Mouse (Mus musculus) naive thymus-derived CD4-positive, alpha-beta T cell, adult 2 months (primary cell): ENCODE results near the gene Eml5.

Experiments
- DNase-seq: peaks from one replicate; pipeline ENCODE4 v3.0.0-alpha.2; 2011; ENCODE audit warnings: low read depth

Gene Eml5

DNA sequence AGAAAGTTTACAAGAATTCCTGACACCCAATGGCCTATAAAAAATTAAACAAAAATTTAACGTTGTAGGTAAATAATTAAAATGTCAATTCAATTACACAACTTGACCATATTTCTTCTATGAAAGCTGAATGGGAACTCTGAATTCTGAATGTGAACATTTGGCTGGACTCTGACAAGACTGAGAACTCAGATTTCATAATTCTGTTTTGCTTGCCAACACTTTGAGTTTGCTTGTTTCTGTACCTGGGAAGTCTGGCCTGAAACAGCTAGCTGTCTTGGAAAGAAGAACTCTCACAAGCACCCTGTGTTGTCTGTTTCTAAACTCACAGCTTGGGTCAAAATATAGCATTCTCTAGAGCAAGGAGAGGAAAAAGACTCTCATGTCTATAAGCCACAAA lies 67.4 kb downstream of the Eml5 start:
- no peak for DNase-seq

DNA sequence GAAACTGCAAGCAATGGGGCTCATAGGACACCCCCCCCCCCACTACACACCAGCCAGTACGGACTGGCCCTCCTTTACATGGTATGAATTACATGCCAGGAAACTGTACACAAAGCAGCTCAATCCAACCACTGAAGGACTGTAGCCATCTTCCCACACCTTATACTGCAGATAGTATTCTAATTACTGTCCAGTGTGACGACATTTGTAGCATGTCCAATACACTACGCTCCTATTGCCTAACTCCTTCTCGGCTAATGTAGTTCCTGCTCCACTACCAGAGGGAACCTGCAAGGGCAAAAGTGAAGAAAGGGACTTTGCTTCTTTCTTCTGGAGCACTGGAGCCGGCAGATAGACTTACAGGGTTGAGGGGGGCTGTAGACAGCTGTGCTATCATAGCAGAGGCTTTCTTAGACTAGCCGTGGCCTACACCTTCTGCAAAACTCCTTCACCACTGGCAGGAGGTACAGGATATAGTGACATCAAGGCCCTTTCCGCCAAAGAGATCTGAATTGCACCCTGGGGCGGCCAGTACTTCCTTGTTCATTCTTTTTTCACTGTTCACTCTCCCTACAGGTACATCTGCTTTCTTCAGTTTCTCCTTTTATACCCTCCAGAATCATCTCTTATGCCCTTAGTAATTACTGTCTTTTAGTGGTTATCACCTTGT lies 68.2 kb downstream of the Eml5 start:
- DNase-seq: no peak

DNA sequence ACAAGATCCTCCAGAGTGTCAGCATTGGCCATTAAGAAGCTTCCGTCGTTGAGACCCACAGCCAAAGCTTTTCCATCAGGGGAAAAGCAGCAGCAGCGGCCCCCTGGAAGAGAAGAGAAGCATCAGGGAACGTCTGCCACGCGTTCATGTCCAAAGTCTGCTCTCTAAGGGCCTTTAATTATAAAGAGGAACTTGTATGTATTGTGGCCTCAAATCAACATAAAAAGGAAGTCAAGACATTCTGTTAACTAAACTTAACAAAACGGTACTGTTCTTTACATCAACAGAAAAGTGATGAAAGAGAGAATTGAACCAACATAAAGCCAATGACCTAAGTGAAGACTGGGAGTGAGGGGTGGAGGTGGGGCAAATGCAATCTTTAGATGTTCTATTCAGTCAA lies 70.2 kb downstream of the Eml5 start:
- DNase-seq: no peak

DNA sequence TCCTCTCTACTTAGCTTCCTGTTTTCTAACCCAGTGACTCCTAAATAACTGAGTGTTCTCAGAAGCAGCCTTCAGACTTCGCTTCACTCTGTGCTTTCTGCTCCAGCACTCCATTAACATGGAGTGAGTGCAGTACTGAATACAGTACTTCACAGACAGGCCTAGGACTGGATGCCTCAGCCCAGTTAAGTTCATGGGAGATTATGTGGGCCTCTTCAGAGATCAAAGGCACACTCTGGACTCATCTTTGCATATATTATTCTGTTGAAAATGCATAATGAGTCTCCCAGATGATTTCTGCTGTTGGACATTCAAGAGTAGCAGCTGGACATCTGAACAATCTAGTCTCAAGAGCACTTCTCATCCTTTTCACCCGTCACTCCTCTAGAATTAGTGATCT lies 80.5 kb downstream of the Eml5 start:
- DNase-seq: no peak

DNA sequence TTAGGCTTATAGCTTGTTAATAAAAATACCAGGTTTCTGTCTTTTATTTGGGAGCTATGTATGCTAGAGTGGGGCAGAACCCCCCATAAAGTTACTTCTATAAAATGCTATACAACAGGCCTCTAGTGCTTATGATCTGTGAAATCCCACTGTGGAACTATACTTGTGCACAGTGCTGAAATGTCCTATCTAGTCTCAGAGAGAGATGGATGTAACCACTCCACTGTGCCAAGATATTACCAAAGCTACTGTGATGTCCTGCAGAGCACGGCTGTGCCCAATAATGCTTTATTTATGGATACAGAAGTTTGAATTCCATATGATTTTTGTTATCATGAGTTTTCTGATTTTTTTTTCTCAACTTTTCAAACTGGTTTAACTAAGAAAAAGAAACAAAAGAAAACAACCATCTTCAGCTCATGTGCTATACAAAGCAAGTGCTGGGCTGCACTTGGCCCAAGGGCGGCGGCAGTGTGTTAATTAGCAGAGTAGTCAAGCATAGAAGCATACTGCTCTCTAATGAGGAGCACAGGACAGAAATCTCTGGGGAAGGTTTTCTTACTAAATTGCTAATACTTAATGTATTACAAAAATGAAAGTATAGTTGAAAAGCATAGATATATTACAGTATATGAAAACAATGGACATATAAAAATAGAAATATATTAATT lies 97.1 kb downstream of the Eml5 start:
- no peak for DNase-seq

DNA sequence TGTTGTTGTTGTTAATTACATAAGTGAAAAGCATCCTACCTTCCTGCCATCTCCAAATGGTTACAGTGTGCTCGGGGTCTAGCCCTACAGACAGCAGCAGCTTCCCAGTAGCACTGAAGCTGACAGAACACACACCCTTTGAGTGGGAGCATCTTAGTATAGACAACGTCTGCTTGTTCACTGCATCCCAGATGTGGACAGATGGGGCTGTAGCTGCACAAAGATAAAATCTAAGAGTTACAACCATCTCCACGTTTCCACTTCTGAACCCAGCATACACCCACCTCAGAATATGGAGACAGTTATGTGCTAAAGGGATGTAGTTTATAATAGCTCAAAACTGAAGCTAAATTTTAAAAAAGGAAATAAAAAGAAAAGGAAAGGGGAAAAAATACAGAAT lies 99.0 kb downstream of the Eml5 start:
- no peak for DNase-seq

DNA sequence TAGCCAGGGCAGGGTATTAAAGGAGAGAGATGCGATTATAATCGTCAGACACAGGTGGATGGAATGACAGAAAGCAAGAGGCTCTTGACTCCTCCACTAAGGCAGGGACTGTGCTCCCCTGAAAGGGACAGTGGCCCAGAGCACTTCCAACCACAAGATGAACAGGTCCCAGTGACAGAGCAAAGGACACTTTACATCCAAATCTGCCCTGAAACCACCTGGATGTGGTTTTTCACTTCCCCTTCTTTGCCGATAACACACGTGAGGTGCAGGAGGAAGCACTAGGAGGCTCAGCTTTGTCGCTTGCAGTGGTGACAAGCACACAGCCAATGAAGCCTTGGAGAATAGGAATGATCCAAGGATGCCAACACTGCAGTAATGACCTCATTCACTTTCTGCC lies 101.0 kb downstream of the Eml5 start:
- peak; percentile 24 for DNase-seq

DNA sequence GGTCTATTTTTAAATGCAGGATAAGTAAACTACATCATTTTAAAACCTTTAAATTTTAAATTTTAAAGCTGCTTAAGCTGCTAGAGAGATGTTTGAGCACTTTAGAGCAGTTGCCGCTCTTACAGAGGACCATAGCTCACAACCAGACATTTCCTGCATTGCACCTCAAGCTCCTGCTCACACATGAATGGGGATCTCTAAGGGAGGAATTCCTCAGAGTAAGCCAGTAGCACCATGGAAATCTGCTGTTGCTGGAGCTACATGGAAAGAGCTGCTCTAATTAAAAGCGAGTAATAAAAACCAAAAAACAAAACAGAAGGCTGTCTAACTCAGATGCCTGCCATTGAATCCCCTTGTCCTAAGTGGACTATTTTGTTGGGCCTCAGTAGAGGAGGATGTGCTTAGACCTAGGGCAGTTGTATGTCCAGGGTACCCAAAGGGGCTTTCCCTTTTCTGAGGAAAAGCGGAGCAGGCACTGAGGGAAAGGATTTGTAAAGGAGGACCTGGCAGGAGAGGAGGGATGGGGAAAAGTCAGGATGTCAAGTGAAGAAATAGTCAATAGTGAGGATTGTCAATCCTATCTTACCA lies 105.5 kb downstream of the Eml5 start:
- no peak for DNase-seq

DNA sequence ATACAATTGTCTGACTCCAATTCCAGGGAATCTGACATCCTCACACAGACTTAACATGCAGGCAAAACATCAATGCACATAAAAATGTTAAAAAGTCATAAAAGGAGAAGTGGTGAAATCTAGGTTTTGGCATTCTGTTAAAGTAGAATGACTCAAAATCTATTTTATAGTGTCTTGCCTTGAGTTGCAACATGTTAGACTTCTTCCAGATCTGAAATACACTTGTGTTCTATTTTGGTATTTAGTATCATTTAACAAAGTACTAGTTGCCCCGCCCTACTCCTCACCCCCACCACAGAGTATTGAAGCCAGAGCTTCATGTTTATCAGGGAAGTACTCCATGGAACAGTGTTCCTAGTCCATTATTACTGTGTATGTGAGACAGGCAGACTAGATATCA lies 117.0 kb downstream of the Eml5 start:
- DNase-seq: no peak

DNA sequence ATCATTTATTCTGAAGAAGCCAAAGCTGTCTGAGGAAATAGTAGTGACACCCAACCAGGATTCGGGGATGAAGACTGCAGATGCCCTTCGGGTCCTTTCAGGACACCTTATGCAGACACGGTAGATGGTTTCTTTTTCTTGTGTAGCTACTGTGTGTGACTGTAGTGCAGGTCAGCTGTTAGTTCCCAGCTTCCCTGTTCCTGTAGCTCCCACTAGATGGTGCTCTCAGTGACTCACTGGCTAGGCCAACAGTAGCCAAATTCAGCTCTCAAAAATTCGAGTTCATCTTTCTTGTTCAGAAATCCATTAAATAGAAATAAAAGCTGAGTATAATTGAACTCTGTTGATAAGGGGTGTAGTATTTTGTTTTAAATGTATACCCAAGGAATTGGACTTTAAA lies 122.1 kb downstream of the Eml5 start:
- DNase-seq: peak; percentile 9

DNA sequence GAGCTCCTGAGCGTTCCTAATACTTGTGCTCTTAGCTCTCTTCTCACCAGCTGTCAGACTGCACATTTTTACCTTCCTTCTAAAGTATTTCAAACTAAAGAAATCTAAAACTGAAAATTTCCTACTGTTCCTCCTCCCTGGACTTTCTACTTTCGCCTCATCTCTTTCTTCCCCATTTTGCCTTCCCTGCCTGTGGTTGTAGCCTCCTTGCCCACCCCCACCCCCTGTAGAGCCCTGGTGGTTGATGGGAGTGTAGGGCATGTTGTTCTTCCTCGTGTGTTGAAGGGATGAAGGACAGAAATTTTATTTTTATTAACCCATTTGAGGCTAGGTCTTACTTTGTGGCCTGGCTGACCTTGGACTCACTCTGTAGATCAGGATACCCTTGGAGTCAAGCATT lies 123.8 kb downstream of the Eml5 start:
- no peak for DNase-seq

DNA sequence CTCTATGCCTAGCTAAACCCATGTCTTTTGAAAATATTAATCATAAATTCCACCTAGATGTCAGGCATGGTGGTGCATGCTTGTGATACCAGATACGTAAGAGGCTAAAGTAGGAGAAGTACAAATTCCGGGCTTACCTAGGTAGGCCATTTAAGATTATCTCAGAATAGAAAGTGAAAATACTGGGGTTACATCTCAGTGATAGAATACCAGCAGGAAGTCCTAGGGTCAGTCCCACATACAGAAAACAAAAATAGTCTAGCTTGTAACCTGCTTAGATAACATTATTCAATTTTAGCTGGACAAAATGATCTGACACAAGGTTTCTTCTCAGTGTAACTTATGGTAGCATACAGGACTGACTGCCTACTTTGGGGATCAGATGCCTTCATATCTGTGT lies 135.0 kb downstream of the Eml5 start:
- DNase-seq: no peak

DNA sequence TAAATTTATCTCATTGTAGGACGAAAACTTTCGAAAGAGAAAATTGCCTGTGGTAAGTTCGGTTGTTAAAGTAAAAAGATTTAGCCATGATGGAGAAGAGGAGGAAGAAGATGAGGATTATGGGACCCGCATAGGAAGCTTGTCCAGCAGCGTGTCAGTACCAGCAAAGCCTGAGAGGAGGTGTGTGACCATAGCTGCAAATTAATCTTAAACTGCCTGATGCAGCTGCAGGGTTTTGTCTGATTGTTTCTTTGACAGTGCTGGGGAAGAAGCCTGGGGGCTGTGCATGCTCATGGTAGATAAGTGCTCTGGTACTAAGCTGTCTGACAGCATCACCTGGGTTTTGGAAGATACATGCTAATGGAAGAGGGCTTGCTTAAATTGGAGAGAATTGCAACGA lies 141.6 kb downstream of the Eml5 start:
- DNase-seq: no peak

DNA sequence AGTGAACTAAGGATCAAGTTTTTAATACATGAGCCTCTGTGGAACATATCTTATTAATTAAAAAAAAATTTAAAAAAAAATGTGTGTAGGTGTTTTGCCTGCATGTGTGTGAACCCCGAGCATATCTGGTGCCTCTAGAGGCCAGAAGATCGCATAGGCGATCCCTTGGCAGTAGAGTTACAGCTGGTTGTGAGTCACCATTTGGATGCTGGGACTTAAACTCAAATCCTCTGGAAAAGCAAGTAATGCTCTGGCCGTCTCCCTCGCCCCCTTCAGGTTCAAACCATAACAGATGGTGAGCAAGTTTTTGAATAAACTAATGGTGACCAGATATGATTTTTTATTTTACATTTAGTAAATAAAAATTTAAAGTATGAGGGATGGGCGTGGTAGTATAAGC lies 143.6 kb downstream of the Eml5 start:
- DNase-seq: no peak

DNA sequence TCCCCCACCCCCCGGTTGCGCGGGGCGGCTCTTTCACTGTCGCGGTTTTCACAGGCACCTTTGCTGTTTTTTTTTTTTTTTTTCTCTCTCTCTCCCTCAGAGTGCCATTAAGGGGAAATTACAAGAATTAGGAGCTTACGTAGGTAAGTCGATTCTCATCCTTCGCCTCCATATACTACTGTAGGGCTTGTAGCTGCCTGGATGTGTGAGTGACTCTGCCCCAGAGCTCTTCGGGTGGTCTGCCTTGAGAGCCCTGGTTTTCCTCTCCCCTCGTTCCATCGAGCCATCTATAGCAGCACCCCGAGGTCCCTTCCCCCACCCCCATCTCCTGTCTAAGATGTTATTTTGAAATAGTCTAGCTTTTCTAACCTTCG lies 153.9 kb downstream of the Eml5 start:
- DNase-seq: no peak

DNA sequence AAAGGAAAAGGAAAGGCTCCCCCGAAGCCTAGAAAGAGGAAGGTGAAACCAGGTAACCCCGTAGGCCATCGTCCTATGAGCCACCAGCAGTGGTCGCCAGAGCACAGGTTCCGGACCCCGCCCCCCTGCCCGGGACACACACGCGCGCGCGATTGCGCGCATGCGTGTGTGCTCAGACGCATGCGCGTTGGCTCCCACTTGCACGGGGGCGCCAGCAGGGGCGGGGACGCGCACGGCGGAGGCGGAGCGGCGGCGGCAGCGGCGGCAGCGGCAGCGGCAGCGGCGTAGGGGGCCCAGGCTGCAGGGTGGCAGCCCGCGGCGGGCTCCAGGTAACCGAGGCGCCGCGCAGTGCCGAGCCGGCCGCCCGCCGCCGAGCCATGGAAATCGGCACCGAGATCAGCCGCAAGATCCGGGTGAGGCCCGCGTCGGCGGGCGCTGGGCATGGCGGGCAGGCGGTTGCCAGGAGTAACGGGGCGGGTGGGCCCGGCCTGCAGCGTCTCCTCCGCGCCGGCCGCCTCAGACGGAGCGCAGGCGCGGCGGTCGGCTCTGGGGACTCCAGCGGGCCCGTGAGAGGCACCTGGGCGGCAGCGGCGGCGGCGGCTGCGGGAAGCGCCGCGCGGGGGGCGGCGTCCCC lies 154.4 kb downstream of the Eml5 start, which contains the start of gene Zc3h14:
Zc3h14 (plus strand) TSS at position 219 of the 634 bp plus-strand sequence.
- peak; percentile 99 for DNase-seq

DNA sequence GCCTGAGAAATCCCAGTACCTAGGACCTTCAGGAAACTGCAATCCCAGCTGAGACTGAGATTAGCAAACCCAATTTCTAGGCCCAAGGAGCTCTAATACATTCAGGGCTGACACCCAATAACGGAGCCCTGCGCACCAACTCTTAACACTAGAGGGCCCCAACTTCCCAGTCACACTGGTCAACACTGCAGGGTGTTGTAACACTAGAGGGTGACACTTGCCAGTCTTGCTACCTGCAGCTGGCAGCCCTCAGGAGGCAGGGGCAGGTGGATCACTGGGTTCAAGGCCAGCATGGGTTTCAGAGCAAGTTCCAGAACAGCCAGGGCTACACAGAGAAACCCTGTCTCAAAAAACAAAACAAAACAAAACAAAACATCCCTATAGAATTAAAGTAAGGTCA lies 155.2 kb downstream of the Eml5 start:
- DNase-seq: peak; percentile 76

DNA sequence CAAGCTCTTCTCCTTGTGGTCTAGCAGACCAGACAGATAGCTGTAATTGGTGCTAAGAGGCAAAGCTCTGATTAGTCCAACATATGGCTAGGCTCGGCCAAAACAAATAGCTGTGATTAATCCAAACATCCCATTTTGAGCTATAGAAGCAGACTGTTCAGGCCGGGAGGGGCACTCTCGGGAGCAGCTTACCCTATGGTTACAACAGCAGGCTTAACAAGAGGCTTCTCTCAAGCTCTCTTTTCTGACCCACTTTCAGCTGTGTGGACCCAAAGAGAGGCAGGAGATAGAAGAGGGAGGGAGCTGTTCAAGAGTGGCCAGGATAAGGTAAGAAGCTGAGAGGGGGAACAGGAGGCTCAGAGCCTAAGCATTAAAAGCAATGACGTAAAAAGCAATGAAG lies 155.7 kb downstream of the Eml5 start:
- DNase-seq: peak; percentile 7

DNA sequence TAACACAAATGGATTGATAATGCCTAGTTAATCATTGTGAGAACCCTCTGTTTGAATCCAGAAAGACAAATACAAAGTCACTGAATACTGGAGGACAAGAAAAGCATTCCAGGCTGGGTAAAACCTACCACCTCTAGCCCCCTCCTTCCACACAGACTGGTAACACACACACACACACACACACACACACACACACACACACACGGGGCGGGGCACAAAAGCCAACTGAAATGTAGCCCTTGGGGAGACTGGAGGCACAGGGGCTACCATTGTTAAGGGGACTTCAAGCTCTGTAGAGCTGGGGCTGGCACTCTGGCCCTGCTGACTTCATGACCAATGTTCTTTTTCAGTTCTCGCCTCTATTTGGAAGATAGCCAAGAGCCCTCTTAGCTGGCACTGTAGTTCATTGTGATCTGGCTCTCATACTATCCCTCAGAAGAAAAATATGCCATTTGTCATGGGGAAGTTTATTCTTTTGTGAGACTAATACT lies 160.2 kb downstream of the Eml5 start:
- no peak for DNase-seq

DNA sequence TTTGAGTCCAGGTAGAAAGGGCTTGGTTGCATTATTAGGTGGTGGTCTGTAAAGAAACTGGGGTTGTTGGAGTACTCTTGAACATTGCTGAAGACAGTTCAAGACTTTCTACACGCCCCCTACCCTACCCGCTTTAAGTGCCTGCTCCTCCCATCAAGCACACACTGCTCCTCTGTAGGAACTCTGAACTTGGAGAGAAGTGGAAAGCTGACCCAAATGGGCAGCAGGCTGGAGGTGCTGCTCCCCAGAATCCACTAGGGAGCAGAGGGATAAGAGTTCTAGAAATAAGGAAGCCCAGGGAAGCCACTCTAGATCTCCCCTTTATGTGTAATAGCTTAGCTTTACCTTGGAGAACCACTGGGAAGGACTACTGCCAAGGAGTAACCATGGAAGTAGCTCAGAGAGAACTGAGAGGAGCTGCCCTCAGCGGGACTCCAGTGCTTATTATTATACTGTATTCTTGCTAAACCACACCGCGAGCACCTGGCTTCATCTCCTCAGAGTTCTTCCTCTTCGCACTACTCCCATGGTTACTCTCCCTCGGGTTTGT lies 163.4 kb downstream of the Eml5 start:
- peak; percentile 12 for DNase-seq

DNA sequence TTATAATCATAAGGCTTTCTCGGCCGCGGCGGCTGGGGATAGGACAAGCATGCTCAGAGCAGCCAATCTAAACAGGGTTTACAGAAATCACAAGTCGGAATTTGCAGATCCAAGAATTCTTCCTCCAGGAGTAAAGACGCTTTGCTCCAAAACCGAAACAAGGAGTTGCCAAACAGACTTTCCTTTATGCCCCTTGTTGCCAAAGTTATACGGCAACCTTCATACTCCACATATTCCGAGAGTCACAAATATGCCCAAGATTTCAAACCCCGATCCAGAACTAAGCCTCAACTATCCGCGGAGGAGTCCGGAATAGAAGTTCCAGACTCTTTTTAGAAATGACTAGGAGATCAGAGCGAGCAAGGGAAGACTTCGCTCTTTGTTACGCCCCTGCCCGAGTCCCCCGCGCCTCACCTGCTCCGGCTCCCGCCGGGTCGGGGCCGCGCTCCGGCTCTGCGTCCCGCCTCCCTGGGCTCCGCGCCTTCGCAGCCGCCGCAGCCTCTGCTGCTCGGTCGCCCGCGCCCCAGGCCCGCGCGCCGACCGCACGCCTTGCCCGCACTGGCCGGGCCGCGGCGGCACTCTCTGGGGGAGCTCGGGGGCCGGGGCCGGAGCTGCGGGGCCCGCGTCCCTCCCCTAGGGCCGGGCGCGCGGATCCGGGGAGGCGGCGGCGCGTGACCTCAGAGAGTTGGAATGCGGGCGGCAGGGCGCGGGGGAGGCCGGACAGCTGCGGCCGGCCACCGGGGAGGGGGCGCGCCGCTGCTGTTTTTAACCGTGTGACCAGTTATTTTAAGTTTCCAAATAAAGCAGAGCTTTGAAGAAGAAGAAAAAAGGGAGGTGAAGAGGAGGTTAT lies 164.1 kb downstream of the Eml5 start, which contains the start of gene Ptpn21:
Ptpn21 (minus strand) TSS at position 455 of the 850 bp plus-strand sequence.
- DNase-seq: no peak
